Mouse (Mus musculus): ENCODE results near the gene 9330182L06Rik. TPM values are rescaled to one million over a fixed set of nuclear protein-coding genes. Genes with fewer than 3 reads are reported as not detected.

9330182L06Rik gene
- polyA plus RNA-seq, 1 experiment from 2014 or later: 0.26 TPM

GRCm38 (mm10) chr5:9352646-9353045, 86.7 kb downstream of the 9330182L06Rik start:
- no peak overlapping the region for H3K4me2 ChIP-seq (ENCODE audit: low read depth, low read length)
- 44% methylated on average over 1 of the region's 1 CpGs for WGBS (ENCODE audit: insufficient replicate concordance)
- H3K4me3 ChIP-seq (ENCODE audit: low read depth, low read length): no peak overlapping the region
- no peak for ATAC-seq (ENCODE audit: low read depth)
- no peak overlapping the region for H3K9ac ChIP-seq (ENCODE audit: low read depth, low read length)
- no peaks in the 10 kb centered on the region for H3K27me3 ChIP-seq (ENCODE audit: control insufficient read depth, insufficient read depth, low read depth, low read length)
- no peak overlapping the region for H3K27ac ChIP-seq (ENCODE audit: low read length)
- no peaks in the 10 kb centered on the region for H3K36me3 ChIP-seq (ENCODE audit: control insufficient read depth, insufficient read depth)
- H3K4me1 ChIP-seq (ENCODE audit: control insufficient read depth, low read depth, low read length): no peaks in the 10 kb centered on the region
- H3K9me3 ChIP-seq (replicated peaks; ENCODE audit: control insufficient read depth, low read length): no peaks in the 10 kb centered on the region

GRCm38 (mm10) chr5:9354257-9354656, 88.3 kb downstream of the 9330182L06Rik start:
- WGBS (ENCODE audit: insufficient replicate concordance): 63% methylated on average over 1 of the region's 1 CpGs
- ATAC-seq (ENCODE audit: low read depth): no peak

GRCm38 (mm10) chr5:9358076-9358475, 92.2 kb downstream of the 9330182L06Rik start:
- ATAC-seq (ENCODE audit: low read depth): no peak
- Histone ChIP-seq H3K9ac (ENCODE audit: low read depth, low read length) (no peak overlapping the region), H3K9me3 (replicated peaks; ENCODE audit: control insufficient read depth, low read length) (no peaks in the 10 kb centered on the region), H3K27me3 (ENCODE audit: control insufficient read depth, insufficient read depth, low read depth, low read length) (no peaks in the 10 kb centered on the region), H3K27ac (ENCODE audit: low read length) (no peak overlapping the region), H3K4me1 (ENCODE audit: control insufficient read depth, low read depth, low read length) (no peaks in the 10 kb centered on the region), H3K4me3 (ENCODE audit: low read depth, low read length) (no peak overlapping the region), H3K4me2 (ENCODE audit: low read depth, low read length) (no peak overlapping the region), H3K36me3 (ENCODE audit: control insufficient read depth, insufficient read depth) (no peaks in the 10 kb centered on the region)
- WGBS (ENCODE audit: insufficient replicate concordance): 34% methylated on average over 2 of the region's 2 CpGs

More at GRCm38 (mm10) chr5:9354257-9354656, 88.3 kb downstream of the 9330182L06Rik start:
- H3K9me3 ChIP-seq (replicated peaks; ENCODE audit: control insufficient read depth, low read length): no peaks in the 10 kb centered on the region
- no peak overlapping the region for H3K4me3 ChIP-seq (ENCODE audit: low read depth, low read length)
- H3K27me3 ChIP-seq (ENCODE audit: control insufficient read depth, insufficient read depth, low read depth, low read length): no peaks in the 10 kb centered on the region
- no peak overlapping the region for H3K9ac ChIP-seq (ENCODE audit: low read depth, low read length)
- H3K27ac ChIP-seq (ENCODE audit: low read length): no peak overlapping the region
- no peaks in the 10 kb centered on the region for H3K36me3 ChIP-seq (ENCODE audit: control insufficient read depth, insufficient read depth)
- H3K4me2 ChIP-seq (ENCODE audit: low read depth, low read length): no peak overlapping the region
- H3K4me1 ChIP-seq (ENCODE audit: control insufficient read depth, low read depth, low read length): no peaks in the 10 kb centered on the region

DNA sequence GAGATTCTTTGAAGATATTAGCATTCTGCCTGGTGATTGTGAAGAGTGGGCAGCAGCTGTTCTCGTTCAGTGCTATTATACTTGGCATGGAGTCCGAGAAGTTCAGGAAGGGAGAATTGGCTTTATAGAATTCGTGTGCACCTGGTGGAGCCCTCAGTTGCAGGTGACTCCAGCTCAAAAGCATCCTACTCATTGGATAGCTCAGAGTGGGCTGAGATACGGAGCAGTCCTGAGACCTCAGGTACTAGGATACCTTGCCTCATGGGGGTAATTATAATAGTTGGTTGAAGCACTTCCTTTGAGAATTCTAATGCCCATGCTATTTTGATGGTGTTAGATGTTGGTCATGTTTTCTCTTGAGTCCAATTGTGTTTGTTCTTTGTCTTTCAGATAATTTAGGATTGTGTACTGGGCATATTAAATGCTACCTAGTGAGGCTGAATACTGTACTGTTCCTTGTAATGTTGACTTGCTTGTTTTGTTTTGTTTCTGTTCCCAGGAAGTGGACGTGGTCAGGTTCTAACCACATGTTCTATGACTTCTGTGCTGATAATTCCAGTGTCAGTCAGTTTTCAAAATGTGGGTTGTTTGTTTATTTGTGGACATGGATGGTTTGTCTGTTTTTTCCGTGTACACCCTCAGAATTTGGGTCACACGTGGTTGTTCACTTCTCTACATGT, 96.2 kb downstream of the 9330182L06Rik start:
- H3K36me3 ChIP-seq (ENCODE audit: control insufficient read depth, insufficient read depth): no peaks in the 10 kb centered on the region
- no peak overlapping the region for H3K27ac ChIP-seq (ENCODE audit: low read length)
- no peak overlapping the region for H3K9ac ChIP-seq (ENCODE audit: low read depth, low read length)
- H3K4me3 ChIP-seq (ENCODE audit: low read depth, low read length): no peak overlapping the region
- no peaks in the 10 kb centered on the region for H3K4me1 ChIP-seq (ENCODE audit: control insufficient read depth, low read depth, low read length)
- H3K27me3 ChIP-seq (ENCODE audit: control insufficient read depth, insufficient read depth, low read depth, low read length): no peaks in the 10 kb centered on the region
- WGBS (ENCODE audit: insufficient replicate concordance): 44% methylated on average over 7 of the region's 7 CpGs
- no peak for ATAC-seq (ENCODE audit: low read depth)
- no peaks in the 10 kb centered on the region for H3K9me3 ChIP-seq (replicated peaks; ENCODE audit: control insufficient read depth, low read length)
- H3K4me2 ChIP-seq (ENCODE audit: low read depth, low read length): no peak overlapping the region

DNA sequence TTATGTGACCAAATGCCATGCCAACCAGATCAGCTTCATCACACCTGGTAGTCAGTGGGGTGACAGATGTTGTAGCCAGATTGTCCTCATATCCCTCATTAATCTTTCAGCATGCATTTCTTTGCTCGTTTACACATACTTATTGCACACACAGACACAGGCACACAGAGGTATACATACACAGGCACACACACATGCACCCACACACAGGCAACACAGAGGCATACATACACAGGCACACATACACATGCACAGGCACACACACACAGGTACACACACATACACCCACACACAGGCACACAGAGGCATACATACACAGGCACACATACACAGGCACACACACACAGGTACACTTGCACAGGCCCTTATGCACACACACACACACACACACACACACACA, 99.0 kb downstream of the 9330182L06Rik start:
- Histone ChIP-seq H3K9ac (ENCODE audit: low read depth, low read length) (no peak overlapping the region), H3K27me3 (ENCODE audit: control insufficient read depth, insufficient read depth, low read depth, low read length) (no peaks in the 10 kb centered on the region), H3K36me3 (ENCODE audit: control insufficient read depth, insufficient read depth) (no peaks in the 10 kb centered on the region), H3K27ac (ENCODE audit: low read length) (no peak overlapping the region), H3K4me3 (ENCODE audit: low read depth, low read length) (no peak overlapping the region), H3K4me1 (ENCODE audit: control insufficient read depth, low read depth, low read length) (no peaks in the 10 kb centered on the region), H3K9me3 (replicated peaks; ENCODE audit: control insufficient read depth, low read length) (no peaks in the 10 kb centered on the region), H3K4me2 (ENCODE audit: low read depth, low read length) (no peak overlapping the region)
- WGBS (ENCODE audit: insufficient replicate concordance): 39% methylated on average over 1 of the region's 1 CpGs
- ATAC-seq (ENCODE audit: low read depth): no peak

- H3K27me3 ChIP-seq (ENCODE audit: control insufficient read depth, insufficient read depth, low read depth, low read length): no peaks in the 10 kb centered on the region
- no peak overlapping the region for H3K27ac ChIP-seq (ENCODE audit: low read length)
- no peaks in the 10 kb centered on the region for H3K9me3 ChIP-seq (replicated peaks; ENCODE audit: control insufficient read depth, low read length)
- no peak overlapping the region for H3K9ac ChIP-seq (ENCODE audit: low read depth, low read length)
- ATAC-seq (ENCODE audit: low read depth): no peak
- H3K4me2 ChIP-seq (ENCODE audit: low read depth, low read length): no peak overlapping the region
- WGBS (ENCODE audit: insufficient replicate concordance): 53% methylated on average over 11 of the region's 11 CpGs
- H3K4me1 ChIP-seq (ENCODE audit: control insufficient read depth, low read depth, low read length): no peaks in the 10 kb centered on the region
- H3K36me3 ChIP-seq (ENCODE audit: control insufficient read depth, insufficient read depth): no peaks in the 10 kb centered on the region
- no peak overlapping the region for H3K4me3 ChIP-seq (ENCODE audit: low read depth, low read length)
These were observed 102.2 kb downstream of the 9330182L06Rik start for GRCm38 (mm10) chr5:9367920-9368692.

DNA sequence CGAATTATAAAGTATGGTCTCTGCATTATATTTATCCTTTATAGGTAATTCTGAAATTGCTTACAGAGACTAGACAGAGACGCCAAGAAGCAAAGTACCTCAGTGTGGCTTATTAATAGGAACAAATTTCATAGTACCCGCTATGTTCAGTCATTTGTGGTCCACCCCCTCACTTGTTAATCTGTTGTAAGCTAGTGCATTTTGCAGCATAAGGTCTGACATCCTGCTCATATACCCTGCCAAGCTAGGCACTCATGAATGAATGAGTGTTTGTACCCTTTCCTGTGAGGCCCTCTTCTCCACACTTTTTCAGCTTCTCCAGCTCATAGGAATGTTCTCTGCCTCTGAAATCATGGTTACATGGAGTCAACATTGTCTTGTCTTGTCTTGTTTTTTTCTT, 105.2 kb downstream of the 9330182L06Rik start:
- no peak for ATAC-seq (ENCODE audit: low read depth)
- 56% methylated on average over 3 of the region's 3 CpGs for WGBS (ENCODE audit: insufficient replicate concordance)

GRCm38 (mm10) chr5:9373341-9373740, 107.4 kb downstream of the 9330182L06Rik start:
- WGBS (ENCODE audit: insufficient replicate concordance): 41% methylated on average over 4 of the region's 4 CpGs
- no peak for ATAC-seq (ENCODE audit: low read depth)
- H3K27me3 ChIP-seq (ENCODE audit: control insufficient read depth, insufficient read depth, low read depth, low read length): no peaks in the 10 kb centered on the region
- H3K27ac ChIP-seq (ENCODE audit: low read length): no peak overlapping the region
- no peaks in the 10 kb centered on the region for H3K4me1 ChIP-seq (ENCODE audit: control insufficient read depth, low read depth, low read length)
- H3K36me3 ChIP-seq (ENCODE audit: control insufficient read depth, insufficient read depth): no peaks in the 10 kb centered on the region
- no peak overlapping the region for H3K9ac ChIP-seq (ENCODE audit: low read depth, low read length)
- H3K9me3 ChIP-seq (replicated peaks; ENCODE audit: control insufficient read depth, low read length): no peaks in the 10 kb centered on the region
- H3K4me2 ChIP-seq (ENCODE audit: low read depth, low read length): no peak overlapping the region
- no peak overlapping the region for H3K4me3 ChIP-seq (ENCODE audit: low read depth, low read length)

More for the DNA sequence above, 105.2 kb downstream of the 9330182L06Rik start:
- H3K4me1 ChIP-seq (ENCODE audit: control insufficient read depth, low read depth, low read length): no peaks in the 10 kb centered on the region
- H3K36me3 ChIP-seq (ENCODE audit: control insufficient read depth, insufficient read depth): no peaks in the 10 kb centered on the region
- no peak overlapping the region for H3K4me2 ChIP-seq (ENCODE audit: low read depth, low read length)
- H3K9ac ChIP-seq (ENCODE audit: low read depth, low read length): no peak overlapping the region
- no peak overlapping the region for H3K4me3 ChIP-seq (ENCODE audit: low read depth, low read length)
- H3K9me3 ChIP-seq (replicated peaks; ENCODE audit: control insufficient read depth, low read length): no peaks in the 10 kb centered on the region
- no peak overlapping the region for H3K27ac ChIP-seq (ENCODE audit: low read length)
- no peaks in the 10 kb centered on the region for H3K27me3 ChIP-seq (ENCODE audit: control insufficient read depth, insufficient read depth, low read depth, low read length)

- ATAC-seq (ENCODE audit: low read depth): no peak
- no peak overlapping the region for H3K4me2 ChIP-seq (ENCODE audit: low read depth, low read length)
- no peaks in the 10 kb centered on the region for H3K27me3 ChIP-seq (ENCODE audit: control insufficient read depth, insufficient read depth, low read depth, low read length)
- no peak overlapping the region for H3K4me3 ChIP-seq (ENCODE audit: low read depth, low read length)
- H3K27ac ChIP-seq (ENCODE audit: low read length): no peak overlapping the region
- no peaks in the 10 kb centered on the region for H3K36me3 ChIP-seq (ENCODE audit: control insufficient read depth, insufficient read depth)
- no peak overlapping the region for H3K9ac ChIP-seq (ENCODE audit: low read depth, low read length)
- no peaks in the 10 kb centered on the region for H3K4me1 ChIP-seq (ENCODE audit: control insufficient read depth, low read depth, low read length)
- WGBS (ENCODE audit: insufficient replicate concordance): 57% methylated on average over 7 of the region's 7 CpGs
- no peaks in the 10 kb centered on the region for H3K9me3 ChIP-seq (replicated peaks; ENCODE audit: control insufficient read depth, low read length)
These were observed 124.0 kb downstream of the 9330182L06Rik start for GRCm38 (mm10) chr5:9389968-9390367.

Measured in liver, embryonic 16.5 days (tissue).